ENCODE assay signal across 9 mouse cellular contexts in genomic region chr11:88404247-88404677, GRCm38 (mm10).
A peak's percentile ranks its signal among the peaks of the same experiment; 100 is the strongest.
DNase-seq lines count a peak whose midpoint lies in the region; ATAC-seq and TF ChIP-seq lines count a peak whose summit lies in the region.
"Had no signal": no experiment of that assay in that cellular context is flagged by ENCODE, and none has a peak within 500 bp of the region (broad histone marks: within the 10 kb centered on the region; RNA-seq: fewer than 3 reads in every experiment).

No protein-coding gene starts in this region.

- H3K4me1 ChIP-seq in lung, embryonic 14.5 days (ENCODE audit: insufficient read depth) = peaks cover 19% of the 10 kb centered on the region
- H3K4me1 ChIP-seq in heart, embryonic 15.5 days (replicated peaks) = peaks cover 92% of the 10 kb centered on the region
- peaks cover 42% of the 10 kb centered on the region for H3K4me1 ChIP-seq in limb, embryonic 13.5 days

- H3K9me3 ChIP-seq in lung, embryonic 14.5 days (ENCODE audit: low read depth, low read length) = no peaks in the 10 kb centered on the region
- no peaks in the 10 kb centered on the region for H3K9me3 ChIP-seq in heart, embryonic 15.5 days (replicated peaks)
- no peaks in the 10 kb centered on the region for H3K9me3 ChIP-seq in limb, embryonic 13.5 days

- no peak for ATAC-seq in lung, embryonic 14.5 days (ENCODE audit: insufficient read depth)
- no peak for ATAC-seq in heart, embryonic 15.5 days (replicated peaks; ENCODE audit: insufficient number of reproducible peaks, insufficient read depth, low FRiP score, low read depth)
- ATAC-seq in limb, embryonic 13.5 days (ENCODE audit: low FRiP score, low read depth) = no peak

- H3K4me2 ChIP-seq in lung, embryonic 14.5 days = peak overlapping the region; percentile 29
- H3K4me2 ChIP-seq in heart, embryonic 15.5 days = peak overlapping the region; percentile 51
- peak overlapping the region; percentile 33 for H3K4me2 ChIP-seq in limb, embryonic 13.5 days (replicated peaks)

- H3K9ac ChIP-seq in lung, embryonic 14.5 days = no peak overlapping the region
- peak overlapping the region; percentile 20 for H3K9ac ChIP-seq in heart, embryonic 15.5 days
- H3K9ac ChIP-seq in limb, embryonic 13.5 days = no peak overlapping the region

- H3K27me3 ChIP-seq in lung, embryonic 14.5 days (ENCODE audit: insufficient read depth, low read length) = no peaks in the 10 kb centered on the region
- no peaks in the 10 kb centered on the region for H3K27me3 ChIP-seq in heart, embryonic 15.5 days
- H3K27me3 ChIP-seq in limb, embryonic 13.5 days = no peaks in the 10 kb centered on the region

- DNase-seq in lung, embryonic 14.5 days = no peak
- no peak for DNase-seq in lung, postnatal 36 days
- peak; percentile 30 for DNase-seq in thymus, postnatal 25 days
- no peak for DNase-seq in right cerebral cortex, postnatal 25 days
- DNase-seq in adrenal gland, postnatal 36 days = no peak
- DNase-seq in MN1 (ENCODE audit: low spot score) = no peak
- DNase-seq: lung, postnatal 4 days had no signal

- H3K36me3 ChIP-seq in lung, embryonic 14.5 days (ENCODE audit: insufficient read depth) = no peaks in the 10 kb centered on the region
- 0 out of 2 replicates have a peak, but pooled peaks cover 2% of the 10 kb centered on the region for H3K36me3 ChIP-seq in heart, embryonic 15.5 days
- H3K36me3 ChIP-seq in limb, embryonic 13.5 days = peaks cover 14% of the 10 kb centered on the region

- no peak for TF ChIP-seq CTCF in lung, embryonic 14.5 days (IDR thresholded peaks at IDR 0.05; ENCODE audit: low read depth)

- H3K27ac ChIP-seq in lung, embryonic 14.5 days (ENCODE audit: low read depth) = peak overlapping the region; percentile 75; the same call in 1 of the 2 replicates
- peak overlapping the region; percentile 95 for H3K27ac ChIP-seq in heart, embryonic 15.5 days
- H3K27ac ChIP-seq in limb, embryonic 13.5 days = 0 out of 2 replicates have a peak overlapping the region, but pooled peaks have one; percentile 39

- WGBS in lung, embryonic 14.5 days = 57% methylated on average over 5 of the region's 5 CpGs
- WGBS in heart, embryonic 15.5 days = 47% methylated on average over 5 of the region's 5 CpGs
- WGBS in limb, embryonic 13.5 days = 67% methylated on average over 5 of the region's 5 CpGs

- H3K4me3 ChIP-seq in lung, embryonic 14.5 days (ENCODE audit: low read depth, low read length) = no peak overlapping the region
- no peak overlapping the region for H3K4me3 ChIP-seq in heart, embryonic 15.5 days
- H3K4me3 ChIP-seq in limb, embryonic 13.5 days = no peak overlapping the region

Comparison
In these comparisons a context has a peak if more than half of its experiments do, and no peak if none do; other contexts are left out.
1. H3K27ac ChIP-seq: peak in every context shown above with its lines; median percentile 95 in heart, embryonic 15.5 days; 75 in lung, embryonic 14.5 days; 39 in limb, embryonic 13.5 days.